Mouse (Mus musculus) CH12.LX (cell line): Measurements from ENCODE around the gene Mettl18. TPM values are rescaled to one million over a fixed set of nuclear protein-coding genes. Genes with fewer than 3 reads are reported as not detected.
"Not testable (repeated sequence)": the region's sequence is repeated elsewhere in the genome, so short reads cannot be mapped to it uniquely, and the experiment has no call there.

Experiments used
- DNase-seq: peaks from one replicate; pipeline ENCODE4 v3.0.0-alpha.2; 2013; ENCODE audit errors: extremely low read depth
- H3K27ac ChIP-seq: 2 replicates; pipeline ENCODE4 v1.5.1; 2012; ENCODE audit warnings: low read depth, mild to moderate bottlenecking, control low read depth, moderate library complexity; ENCODE audit not compliant: insufficient read depth
- H3K27me3 ChIP-seq: replicated peaks from 2 replicates; pipeline ENCODE3; 2012; ENCODE audit warnings: inconsistent platforms
- H3K36me3 ChIP-seq, 2 experiments: replicated peaks in 1 of 2; 2 replicates each; pipeline versions ENCODE3 to v1.6.1; 2012; ENCODE audit warnings: inconsistent platforms in 1 of 2, low read length in 1 of 2, mild to moderate bottlenecking in 1 of 2, mixed read lengths in 1 of 2, moderate library complexity in 1 of 2; ENCODE audit not compliant: control insufficient read depth in 1 of 2, insufficient read depth in 1 of 2
- H3K4me1 ChIP-seq, 2 experiments: 2 replicates each; pipeline ENCODE4 v1.6.1; 2012; ENCODE audit warnings: inconsistent platforms in 1 of 2, moderate library complexity in 1 of 2; ENCODE audit not compliant: insufficient read depth in 2 of 2, control insufficient read depth in 1 of 2
- H3K4me2 ChIP-seq: 2 replicates; pipeline ENCODE4 v1.6.1; 2012; ENCODE audit warnings: low read depth, mild to moderate bottlenecking, control low read depth; ENCODE audit not compliant: poor library complexity, insufficient read depth, severe bottlenecking
- H3K4me3 ChIP-seq, 3 experiments: fragments of 150-350 bp in 1 of 3; sonication (generic) in 1 of 3; replicated peaks in 1 of 3; 2 replicates each; pipeline versions ENCODE3 to v1.5.1; 2011 to 2012; ENCODE audit warnings: low read depth in 2 of 3, low read length in 2 of 3, mild to moderate bottlenecking in 2 of 3, moderate library complexity in 2 of 3, control low read depth in 1 of 3, improper control_type of control experiment in 1 of 3, inconsistent platforms in 1 of 3, mixed read lengths in 1 of 3; ENCODE audit not compliant: poor library complexity in 1 of 3
- H3K79me2 ChIP-seq: replicated peaks from 2 replicates; pipeline ENCODE4 v1.6.1; 2012; ENCODE audit warnings: mild to moderate bottlenecking, moderate library complexity; ENCODE audit not compliant: control insufficient read depth, poor library complexity, insufficient read depth, severe bottlenecking; ENCODE audit errors: extremely low read depth
- H3K9ac ChIP-seq: 2 replicates; pipeline ENCODE4 v1.6.1; 2012; ENCODE audit warnings: low read depth, mild to moderate bottlenecking, control low read depth, moderate library complexity; ENCODE audit not compliant: insufficient read depth
- H3K9me3 ChIP-seq: replicated peaks from 2 replicates; pipeline ENCODE3; 2012; ENCODE audit warnings: low read length, inconsistent platforms, mixed read lengths
- BHLHE40 ChIP-seq: IDR thresholded peaks from 2 replicates; pipeline ENCODE4 v1.6.1; 2011; ENCODE audit warnings: mild to moderate bottlenecking, low read depth, low read length, improper control_type of control experiment
- CHD1 ChIP-seq: IDR thresholded peaks from 2 replicates; pipeline ENCODE4 v1.6.1; 2012; ENCODE audit warnings: low read depth, low read length, improper control_type of control experiment, inconsistent platforms
- CHD2 ChIP-seq: IDR thresholded peaks from 2 replicates; pipeline ENCODE4 v1.6.1; 2011; ENCODE audit warnings: low read length, improper control_type of control experiment
- ELF1 ChIP-seq: IDR thresholded peaks from 2 replicates; pipeline ENCODE4 v1.6.1; 2014; ENCODE audit warnings: low read depth, mild to moderate bottlenecking, inconsistent platforms, low read length, improper control_type of control experiment
- ETS1 ChIP-seq: conservative IDR thresholded peaks from 2 replicates; pipeline ENCODE4 v1.6.1; 2012; ENCODE audit warnings: low read depth, mild to moderate bottlenecking, inconsistent platforms, low read length, improper control_type of control experiment, moderate library complexity
- HCFC1 ChIP-seq: IDR thresholded peaks from 2 replicates; pipeline ENCODE4 v1.6.1; 2012; ENCODE audit warnings: low read depth, mild to moderate bottlenecking, inconsistent platforms, low read length, improper control_type of control experiment
- JUN ChIP-seq: IDR thresholded peaks from 2 replicates; pipeline ENCODE4 v1.6.1; 2011; ENCODE audit warnings: low read depth, mild to moderate bottlenecking, low read length, improper control_type of control experiment, moderate library complexity; ENCODE audit not compliant: insufficient read depth
- MEF2A ChIP-seq: IDR thresholded peaks from 2 replicates; pipeline ENCODE4 v1.6.1; 2014; ENCODE audit warnings: low read depth, mild to moderate bottlenecking, inconsistent platforms, low read length, improper control_type of control experiment, borderline replicate concordance
- MYC ChIP-seq: IDR thresholded peaks from 2 replicates; pipeline ENCODE4 v1.6.1; 2011; ENCODE audit warnings: low read depth, mild to moderate bottlenecking, improper control_type of control experiment, low read length
- NRF1 ChIP-seq: IDR thresholded peaks from 2 replicates; pipeline ENCODE4 v1.6.1; 2014; ENCODE audit warnings: low read depth, mild to moderate bottlenecking, inconsistent platforms, low read length, improper control_type of control experiment, moderate library complexity
- POLR2AphosphoS2 ChIP-seq: IDR thresholded peaks from 2 replicates; pipeline ENCODE4 v1.6.1; 2011; ENCODE audit warnings: low read depth, low read length, improper control_type of control experiment
- RAD21 ChIP-seq: IDR thresholded peaks from 2 replicates; pipeline ENCODE4 v1.6.1; 2011; ENCODE audit warnings: low read depth, mild to moderate bottlenecking, low read length, improper control_type of control experiment, moderate library complexity
- RCOR1 ChIP-seq: conservative IDR thresholded peaks from 2 replicates; pipeline ENCODE4 v1.6.1; 2012; ENCODE audit warnings: low read depth, mild to moderate bottlenecking, inconsistent platforms, low read length, improper control_type of control experiment
- SMC3 ChIP-seq: IDR thresholded peaks from 2 replicates; pipeline ENCODE4 v1.6.1; 2011; ENCODE audit warnings: low read depth, low read length, improper control_type of control experiment
- TCF12 ChIP-seq: IDR thresholded peaks from 2 replicates; pipeline ENCODE4 v1.6.1; 2014; ENCODE audit warnings: low read depth, mild to moderate bottlenecking, inconsistent platforms, low read length, improper control_type of control experiment
- USF2 ChIP-seq: conservative IDR thresholded peaks from 2 replicates; pipeline ENCODE4 v1.6.1; 2011; ENCODE audit warnings: low read depth, low read length, improper control_type of control experiment
- ZNF384 ChIP-seq: IDR thresholded peaks from 2 replicates; pipeline ENCODE4 v1.6.1; 2012; ENCODE audit warnings: low read depth, low read length, improper control_type of control experiment, inconsistent platforms
- dilution Hi-C: fragments of 300-500 bp; cut with MboI; formaldehyde crosslinking; loops from 2 replicates; pipeline ENCODE4 v1.14.3; 2020; ENCODE audit warnings: low sequenced_read_pairs; ENCODE audit not compliant: extremely low pct_unique_long_range_greater_than_20kb, extremely low pct_ligation_motif_present
- in situ Hi-C: fragments of 300-500 bp; cut with MboI; formaldehyde crosslinking; loops from 3 replicates; pipeline ENCODE4 v1.14.3; 2019; ENCODE audit warnings: low sequenced_read_pairs, low pct_ligation_motif_present, low pct_unique_long_range_greater_than_20kb, mixed read lengths
- polyA plus RNA-seq: library from polyadenylated mRNA; unstranded; fragments of >175 nt; gene quantifications from 2 replicates; pipeline ENCODE4 v1.2.1, GENCODE M21; 2012; ENCODE audit warnings: low read depth; ENCODE audit not compliant: insufficient read length
- total RNA-seq, 2 experiments: library from RNA; depleted of rRNA; stranded (reverse); fragments of 300-350 nt in 1 of 2; fragments of >200 nt in 1 of 2; gene quantifications; 2 replicates each; pipeline ENCODE4 v1.2.3; 2012 to 2014

Mettl18 gene
- total and polyA plus RNA-seq, 3 experiments = 6.7 to 19.2 (median 10.7) TPM

- TF ChIP-seq JUN = no peak
- dilution Hi-C loops (no loop called here), in situ Hi-C loops (no loop called here)
- no peak overlapping the region for H3K4me2 ChIP-seq
- no peak overlapping the region for H3K27ac ChIP-seq
- no peaks in the 10 kb centered on the region for H3K36me3 ChIP-seq
- no peaks in the 10 kb centered on the region for H3K27me3 ChIP-seq
- DNase-seq = no peak
- no peak overlapping the region for H3K9ac ChIP-seq
- H3K4me3 ChIP-seq = no peak overlapping the region
- no peaks in the 10 kb centered on the region for H3K9me3 ChIP-seq
- H3K79me2 ChIP-seq = no peaks in the 10 kb centered on the region
- no peaks in the 10 kb centered on the region for H3K4me1 ChIP-seq
These were observed 23.7 kb downstream of the Mettl18 start for GRCm38 (mm10) chr1:164018221-164018896.

GRCm38 (mm10) chr1:164019789-164020188 is 25.1 kb downstream of the Mettl18 start:
- Histone ChIP-seq H3K9me3 (no peaks in the 10 kb centered on the region), H3K79me2 (no peaks in the 10 kb centered on the region), H3K4me1 (no peaks in the 10 kb centered on the region)
- dilution Hi-C loops = no loop called here
- DNase-seq = no peak
- no peak for TF ChIP-seq ETS1
- TF ChIP-seq BHLHE40 = no peak
- TF ChIP-seq RCOR1 = no peak
- no peak for TF ChIP-seq USF2
- TF ChIP-seq POLR2AphosphoS2 = no peak
- TF ChIP-seq CHD2 = no peak
- no peak for TF ChIP-seq NRF1
- TF ChIP-seq RAD21 = no peak
- no peak for TF ChIP-seq MYC
- TF ChIP-seq TCF12 = no peak
- TF ChIP-seq MEF2A = no peak
- TF ChIP-seq JUN = no peak
- TF ChIP-seq CHD1 = no peak
- TF ChIP-seq SMC3 = no peak
- TF ChIP-seq HCFC1 = no peak
- TF ChIP-seq ELF1 = no peak
- no peak for TF ChIP-seq ZNF384
- TF ChIP-seq, all 38 proteins: peak for 0
- Histone ChIP-seq H3K36me3 (no peaks in the 10 kb centered on the region), H3K4me2 (no peak overlapping the region), H3K9ac (no peak overlapping the region), H3K4me3 (no peak overlapping the region), H3K27me3 (no peaks in the 10 kb centered on the region), H3K27ac (no peak overlapping the region)
- in situ Hi-C loops = no loop called here

- dilution Hi-C loops, in situ Hi-C loops, H3K36me3 ChIP-seq, H3K4me2 ChIP-seq, DNase-seq, H3K27me3 ChIP-seq, H3K9ac ChIP-seq, H3K9me3 ChIP-seq, H3K4me1 ChIP-seq, H3K4me3 ChIP-seq, H3K79me2 ChIP-seq, H3K27ac ChIP-seq: not testable (repeated sequence)
These were observed 26.1 kb downstream of the Mettl18 start for GRCm38 (mm10) chr1:164020746-164021145.
